Mouse (Mus musculus): ENCODE measurements around the gene Ang2. TPM values are rescaled to one million over a fixed set of nuclear protein-coding genes. Genes with fewer than 3 reads are reported as not detected.
"Not testable (repeated sequence)": the region's sequence is repeated elsewhere in the genome, so short reads cannot be mapped to it uniquely, and the experiment has no call there.

Ang2 gene
- polyA plus RNA-seq (2012; ENCODE audit: insufficient read depth, insufficient read length, missing spikeins): not detected in 2 replicates

GRCm38 (mm10) chr14:51199098-51200023 lies at the start of gene Ang2:
Gene Ang2 (minus strand): TSS chr14:51199148.
- Histone ChIP-seq H3K4me3 (ENCODE audit: insufficient read depth, low read depth, low read length) (no peak within 1 kb of the TSS), H3K4me1 (ENCODE audit: control insufficient read depth, insufficient read depth, insufficient read length, low read length) (no peaks in the 10 kb centered on the region), H3K27ac (replicated peaks; ENCODE audit: low read depth, low read length) (no peak within 1 kb of the TSS)

- Histone ChIP-seq H3K4me1 (ENCODE audit: control insufficient read depth, insufficient read depth, insufficient read length, low read length) (no peaks in the 10 kb centered on the region), H3K4me3 (ENCODE audit: insufficient read depth, low read depth, low read length) (no peak overlapping the region), H3K27ac (replicated peaks; ENCODE audit: low read depth, low read length) (no peak overlapping the region)
Measured at GRCm38 (mm10) chr14:51247736-51248135, 48.8 kb upstream of the Ang2 start.

GRCm38 (mm10) chr14:51240899-51241298 lies 42.0 kb upstream of the Ang2 start:
- H3K27ac ChIP-seq (replicated peaks; ENCODE audit: low read depth, low read length): no peak overlapping the region
- H3K4me1 ChIP-seq (ENCODE audit: control insufficient read depth, insufficient read depth, insufficient read length, low read length): no peaks in the 10 kb centered on the region
- H3K4me3 ChIP-seq (ENCODE audit: insufficient read depth, low read depth, low read length): no peak overlapping the region

- not testable (repeated sequence) for H3K4me3 ChIP-seq (ENCODE audit: insufficient read depth, low read depth, low read length); H3K4me1 ChIP-seq (ENCODE audit: control insufficient read depth, insufficient read depth, insufficient read length, low read length)
- H3K27ac ChIP-seq (replicated peaks; ENCODE audit: low read depth, low read length): 0 out of 2 replicates have a peak overlapping the region, but pooled peaks have one; percentile 43
Measured at GRCm38 (mm10) chr14:51237488-51237887, 38.5 kb upstream of the Ang2 start.

- not testable (repeated sequence) for H3K4me1 ChIP-seq (ENCODE audit: control insufficient read depth, insufficient read depth, insufficient read length, low read length); H3K27ac ChIP-seq (replicated peaks; ENCODE audit: low read depth, low read length); H3K4me3 ChIP-seq (ENCODE audit: insufficient read depth, low read depth, low read length)
Measured at GRCm38 (mm10) chr14:51229657-51230056, 30.7 kb upstream of the Ang2 start.

- H3K27ac ChIP-seq (replicated peaks; ENCODE audit: low read depth, low read length); H3K4me1 ChIP-seq (ENCODE audit: control insufficient read depth, insufficient read depth, insufficient read length, low read length); H3K4me3 ChIP-seq (ENCODE audit: insufficient read depth, low read depth, low read length): not testable (repeated sequence)
Measured at GRCm38 (mm10) chr14:51220075-51220474, 21.1 kb upstream of the Ang2 start.

- Histone ChIP-seq H3K4me1 (ENCODE audit: control insufficient read depth, insufficient read depth, insufficient read length, low read length) (no peaks in the 10 kb centered on the region), H3K27ac (replicated peaks; ENCODE audit: low read depth, low read length) (no peak within 1 kb of the TSS), H3K4me3 (ENCODE audit: insufficient read depth, low read depth, low read length) (no peak within 1 kb of the TSS)
Measured at GRCm38 (mm10) chr14:51203115-51203514, 4.2 kb upstream of the Ang2 start, which contains the start of gene Ear14. Gene Ear14 (plus strand): TSS chr14:51203391.

GRCm38 (mm10) chr14:51200466-51200865 lies 1.5 kb upstream of the Ang2 start:
- Histone ChIP-seq H3K4me1 (ENCODE audit: control insufficient read depth, insufficient read depth, insufficient read length, low read length) (no peaks in the 10 kb centered on the region), H3K27ac (replicated peaks; ENCODE audit: low read depth, low read length) (no peak overlapping the region), H3K4me3 (ENCODE audit: insufficient read depth, low read depth, low read length) (no peak overlapping the region)

GRCm38 (mm10) chr14:51200054-51200453 lies 1.1 kb upstream of the Ang2 start:
- Histone ChIP-seq H3K27ac (replicated peaks; ENCODE audit: low read depth, low read length) (no peak overlapping the region), H3K4me1 (ENCODE audit: control insufficient read depth, insufficient read depth, insufficient read length, low read length) (no peaks in the 10 kb centered on the region), H3K4me3 (ENCODE audit: insufficient read depth, low read depth, low read length) (no peak overlapping the region)

- Histone ChIP-seq H3K4me1 (ENCODE audit: control insufficient read depth, insufficient read depth, insufficient read length, low read length) (no peaks in the 10 kb centered on the region), H3K27ac (replicated peaks; ENCODE audit: low read depth, low read length) (no peak overlapping the region), H3K4me3 (ENCODE audit: insufficient read depth, low read depth, low read length) (no peak overlapping the region)
Measured at GRCm38 (mm10) chr14:51195681-51196080, 3.3 kb downstream of the Ang2 start.

- H3K4me1 ChIP-seq (ENCODE audit: control insufficient read depth, insufficient read depth, insufficient read length, low read length); H3K4me3 ChIP-seq (ENCODE audit: insufficient read depth, low read depth, low read length): not testable (repeated sequence)
Measured at GRCm38 (mm10) chr14:51181051-51181450, 17.9 kb downstream of the Ang2 start.

GRCm38 (mm10) chr14:51173843-51174242 lies 25.1 kb downstream of the Ang2 start:
- H3K27ac ChIP-seq (replicated peaks; ENCODE audit: low read depth, low read length): no peak overlapping the region
- H3K4me3 ChIP-seq (ENCODE audit: insufficient read depth, low read depth, low read length): no peak overlapping the region
- no peaks in the 10 kb centered on the region for H3K4me1 ChIP-seq (ENCODE audit: control insufficient read depth, insufficient read depth, insufficient read length, low read length)

More at GRCm38 (mm10) chr14:51181051-51181450, 17.9 kb downstream of the Ang2 start:
- H3K27ac ChIP-seq (replicated peaks; ENCODE audit: low read depth, low read length): not testable (repeated sequence)

- H3K27ac ChIP-seq (replicated peaks; ENCODE audit: low read depth, low read length); H3K4me1 ChIP-seq (ENCODE audit: control insufficient read depth, insufficient read depth, insufficient read length, low read length); H3K4me3 ChIP-seq (ENCODE audit: insufficient read depth, low read depth, low read length): not testable (repeated sequence)
Measured at GRCm38 (mm10) chr14:51172947-51173346, 26.0 kb downstream of the Ang2 start.

GRCm38 (mm10) chr14:51172095-51172865 lies 26.7 kb downstream of the Ang2 start:
- H3K27ac ChIP-seq (replicated peaks; ENCODE audit: low read depth, low read length); H3K4me3 ChIP-seq (ENCODE audit: insufficient read depth, low read depth, low read length): not testable (repeated sequence)

GRCm38 (mm10) chr14:51166068-51166467 lies 32.9 kb downstream of the Ang2 start:
- Histone ChIP-seq H3K4me1 (ENCODE audit: control insufficient read depth, insufficient read depth, insufficient read length, low read length) (no peaks in the 10 kb centered on the region), H3K4me3 (ENCODE audit: insufficient read depth, low read depth, low read length) (no peak overlapping the region), H3K27ac (replicated peaks; ENCODE audit: low read depth, low read length) (no peak overlapping the region)

More at GRCm38 (mm10) chr14:51172095-51172865, 26.7 kb downstream of the Ang2 start:
- H3K4me1 ChIP-seq (ENCODE audit: control insufficient read depth, insufficient read depth, insufficient read length, low read length): not testable (repeated sequence)

All from brown adipose tissue, adult 24 weeks (tissue).